Mouse (Mus musculus): ENCODE results near the gene Soat2.

DNA sequence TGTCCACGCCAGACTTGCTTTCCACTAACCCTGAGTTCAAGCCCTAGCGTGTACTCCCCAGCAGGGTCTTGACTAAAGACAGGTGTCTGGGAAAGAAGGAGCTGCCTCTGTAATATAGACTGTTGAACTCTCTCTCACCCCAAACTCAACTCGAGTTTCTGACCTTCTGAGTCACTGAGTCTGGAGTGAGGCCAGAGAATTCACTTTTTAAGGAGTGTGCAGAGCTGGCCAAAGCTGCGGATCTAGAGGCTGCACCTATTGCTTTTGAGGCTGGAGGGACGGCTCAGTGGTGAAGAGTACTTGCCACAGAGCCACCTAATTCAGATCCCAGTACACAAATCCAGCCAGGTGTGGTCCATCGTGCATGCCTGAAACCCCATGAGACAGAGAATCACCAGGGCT is 17.3 kb downstream of the Soat2 start:
- peak; percentile 7; the same call in 1 of the 2 replicates for TF ChIP-seq CTCF (IDR thresholded peaks at IDR 0.05; ENCODE audit: low read depth)
- TF ChIP-seq EP300 (optimal IDR thresholded peaks at IDR 0.05): no peak

Data from stomach, postnatal 0 days (tissue).